Mouse (Mus musculus): ENCODE measurements around the gene Serpinb6c.
"Not testable (repeated sequence)": the region's sequence is repeated elsewhere in the genome, so short reads cannot be mapped to it uniquely, and the experiment has no call there.

GRCm38 (mm10) chr13:33937587-33937986 is 32.1 kb upstream of the Serpinb6c start:
- TF ChIP-seq CTCF (IDR thresholded peaks at IDR 0.05; ENCODE audit: low read depth); EP300 (optimal IDR thresholded peaks at IDR 0.05): not testable (repeated sequence)
